Mouse (Mus musculus): ENCODE measurements at regions not wholly inside any gene's neighbourhood (a gene's known extent, or its start where the extent isn't known, plus 50 kb on each side); places are given as distances from the start of the nearest gene placed in this dataset.

DNA sequence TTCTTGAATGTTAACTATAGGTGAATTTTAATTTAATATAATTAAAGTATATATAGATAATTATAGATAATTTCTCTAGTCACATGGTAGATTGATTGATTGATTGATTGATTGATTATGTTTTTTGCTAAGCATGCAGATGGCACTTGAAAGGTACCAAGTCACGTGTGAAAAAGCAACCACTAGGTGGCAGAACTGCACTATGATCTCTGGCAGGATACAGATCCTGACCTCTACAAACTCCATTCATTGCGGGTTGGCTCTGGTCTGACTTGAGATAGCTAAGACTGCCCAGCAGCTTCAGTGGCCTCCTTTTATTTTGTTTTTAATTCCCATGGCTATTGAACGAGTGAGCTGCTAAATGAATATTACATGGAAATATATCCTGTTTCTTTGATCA lies 229.7 kb upstream of the Grm3 start:
- DNase-seq (ENCODE audit: low spot score) = peak; percentile 81

GRCm38 (mm10) chr5:9938746-9939145 lies 213.8 kb upstream of the Grm3 start:
- no peak for DNase-seq (ENCODE audit: low spot score)

DNA sequence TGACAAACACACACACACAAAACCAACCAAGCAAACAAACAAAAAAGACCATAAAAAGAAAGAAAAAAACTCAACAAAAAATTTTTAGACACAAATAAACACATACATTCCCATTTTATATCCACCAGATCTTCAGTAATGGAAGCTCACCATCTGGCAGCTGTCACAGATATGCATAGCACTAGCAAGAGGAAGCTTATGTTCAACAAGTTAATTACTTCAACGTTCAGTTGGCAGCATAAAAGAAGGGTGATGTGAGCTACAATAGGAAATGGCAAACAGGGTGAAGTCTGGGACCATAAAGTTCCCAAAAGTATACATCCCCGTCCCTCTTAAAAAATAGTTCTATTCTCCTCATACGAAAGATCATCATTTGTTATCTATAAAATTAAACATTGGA lies 188.0 kb upstream of the Grm3 start:
- no peak for DNase-seq (ENCODE audit: low spot score)

GRCm38 (mm10) chr5:9911783-9912182 lies 186.8 kb upstream of the Grm3 start:
- no peak for DNase-seq (ENCODE audit: low spot score)

- DNase-seq (ENCODE audit: low spot score) = no peak
Measured at GRCm38 (mm10) chr5:9911089-9911473, 186.1 kb upstream of the Grm3 start.

GRCm38 (mm10) chr5:9910452-9911088 lies 185.6 kb upstream of the Grm3 start:
- no peak for DNase-seq (ENCODE audit: low spot score)

GRCm38 (mm10) chr5:9895297-9895696 lies 170.3 kb upstream of the Grm3 start:
- DNase-seq (ENCODE audit: low spot score) = no peak

- no peak for DNase-seq (ENCODE audit: low spot score)
Measured at GRCm38 (mm10) chr5:9878063-9878462, 153.1 kb upstream of the Grm3 start.

DNA sequence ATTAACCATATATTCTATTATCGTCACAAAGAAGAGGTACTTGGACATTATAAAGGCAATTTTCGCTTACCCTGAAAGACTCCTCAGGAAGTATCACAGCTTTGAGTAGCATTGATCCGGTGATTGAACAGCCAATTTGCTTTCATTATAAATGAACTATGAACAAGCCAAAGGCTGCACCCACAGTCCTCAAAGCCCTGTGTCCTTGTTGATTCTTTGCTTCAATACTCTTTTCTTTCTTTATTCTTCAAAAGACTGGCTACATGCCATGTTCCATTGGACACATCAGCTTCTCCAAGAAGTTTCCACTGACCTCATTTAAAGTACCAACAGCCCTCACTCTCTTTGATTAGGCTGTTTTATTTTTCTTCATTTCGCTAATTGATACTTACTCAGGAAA lies 144.1 kb upstream of the Grm3 start:
- DNase-seq (ENCODE audit: low spot score) = no peak

DNA sequence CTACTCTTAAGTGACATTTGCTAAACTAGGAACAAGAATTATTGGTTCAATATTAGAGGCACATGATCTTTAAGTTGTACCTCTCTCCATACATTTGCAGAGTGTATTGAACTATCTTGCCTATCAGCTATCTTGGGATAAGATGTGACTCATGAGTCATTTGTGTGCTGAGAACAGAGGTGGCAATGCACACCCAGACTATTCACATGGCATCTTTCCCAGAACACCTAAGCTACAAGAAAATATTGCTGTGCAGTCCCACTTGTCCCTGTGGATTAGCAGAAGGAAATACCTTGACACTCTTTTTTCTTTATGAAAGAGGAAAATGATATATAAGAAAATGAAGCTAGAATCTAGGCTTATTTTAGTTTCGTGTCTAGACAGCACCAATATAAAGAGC lies 104.8 kb upstream of the Grm3 start:
- no peak for DNase-seq (ENCODE audit: low spot score)

DNA sequence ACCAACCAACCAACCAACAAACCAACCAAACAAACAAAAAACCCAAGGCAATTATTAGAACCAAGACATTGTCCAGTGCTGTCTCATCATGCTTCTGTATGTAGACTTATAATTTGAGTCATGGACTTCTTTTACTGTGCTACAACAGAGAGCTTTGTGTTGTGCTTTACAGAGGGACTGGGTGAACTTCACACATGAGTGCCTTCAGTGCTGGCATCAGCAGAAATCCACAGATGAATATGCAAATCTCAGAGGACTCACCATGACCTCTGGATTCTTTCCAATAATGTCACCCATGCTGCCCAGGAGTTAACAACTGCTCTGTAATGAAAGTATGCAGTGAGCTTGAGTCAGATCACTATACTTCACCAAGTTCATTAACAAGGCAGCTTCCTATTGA lies 76.7 kb upstream of the Grm3 start:
- DNase-seq (ENCODE audit: low spot score) = no peak

GRCm38 (mm10) chr5:9781107-9781506 lies 56.1 kb upstream of the Grm3 start:
- no peak for DNase-seq (ENCODE audit: low spot score)
